Mouse (Mus musculus): ENCODE results near the gene Ttll5.

Gene Ttll5

DNA sequence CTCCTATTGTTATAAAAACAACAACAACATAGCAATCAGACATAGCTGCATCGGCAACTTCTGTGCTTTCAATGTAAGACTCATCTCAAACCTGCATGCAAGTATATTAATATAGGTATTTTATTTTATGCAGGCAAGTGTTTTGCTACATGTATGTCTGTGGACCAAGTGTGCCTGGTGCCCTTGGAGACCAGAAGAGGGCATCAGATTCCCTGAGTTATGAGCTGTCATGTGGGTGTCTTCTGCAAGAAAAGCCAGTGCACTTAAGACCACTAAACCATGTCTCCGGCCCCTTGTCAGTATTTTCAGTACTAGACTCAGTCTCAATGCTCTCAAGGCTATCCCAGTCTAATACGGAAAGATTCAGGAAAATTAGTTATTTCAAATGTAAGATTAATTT lies 106.3 kb downstream of the Ttll5 start:
- no peak for DNase-seq

GRCm38 (mm10) chr12:85933241-85933640 lies 108.8 kb downstream of the Ttll5 start:
- no peak for DNase-seq

- no peak for DNase-seq
Observed at GRCm38 (mm10) chr12:85937384-85937783, 112.9 kb downstream of the Ttll5 start.

DNA sequence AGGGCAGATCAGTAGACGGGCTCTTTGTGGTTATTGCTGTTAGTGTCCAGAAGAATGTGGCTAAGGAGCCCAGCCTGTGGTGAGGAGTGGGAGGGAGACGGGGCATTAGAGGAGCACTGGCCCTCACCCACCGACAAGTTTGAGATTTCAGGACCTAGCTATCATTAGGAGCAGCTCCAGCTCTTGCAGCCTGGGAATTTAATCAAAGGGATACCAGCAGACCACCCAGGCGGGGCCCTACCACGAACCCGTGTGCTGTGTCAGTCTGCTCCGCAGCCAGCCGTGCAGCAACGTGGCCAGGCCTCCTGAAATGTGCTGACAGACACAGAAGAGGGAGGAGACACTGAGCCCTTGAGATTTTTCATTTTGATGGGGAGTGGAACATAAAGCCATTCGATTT lies 119.0 kb downstream of the Ttll5 start:
- DNase-seq = peak; percentile 44

DNA sequence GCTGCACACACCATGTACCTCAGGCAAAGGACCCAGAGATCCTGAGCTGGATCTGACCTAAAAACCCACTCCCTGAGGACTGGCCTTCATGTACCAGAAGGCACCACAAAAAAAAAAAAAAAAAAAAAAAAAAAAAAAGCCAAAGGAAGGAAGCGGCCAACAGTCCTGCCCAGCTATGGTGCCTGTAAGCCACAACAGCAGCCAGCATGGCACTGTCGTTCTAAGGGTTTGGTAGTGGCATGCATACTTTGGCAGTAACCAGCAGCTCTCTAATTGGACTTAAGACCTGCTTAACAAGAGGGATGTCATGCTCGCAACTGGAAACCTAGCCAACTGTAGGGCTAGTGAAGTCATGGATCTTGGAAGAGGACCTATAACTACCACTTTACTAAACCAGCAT lies 120.0 kb downstream of the Ttll5 start:
- DNase-seq = no peak

DNA sequence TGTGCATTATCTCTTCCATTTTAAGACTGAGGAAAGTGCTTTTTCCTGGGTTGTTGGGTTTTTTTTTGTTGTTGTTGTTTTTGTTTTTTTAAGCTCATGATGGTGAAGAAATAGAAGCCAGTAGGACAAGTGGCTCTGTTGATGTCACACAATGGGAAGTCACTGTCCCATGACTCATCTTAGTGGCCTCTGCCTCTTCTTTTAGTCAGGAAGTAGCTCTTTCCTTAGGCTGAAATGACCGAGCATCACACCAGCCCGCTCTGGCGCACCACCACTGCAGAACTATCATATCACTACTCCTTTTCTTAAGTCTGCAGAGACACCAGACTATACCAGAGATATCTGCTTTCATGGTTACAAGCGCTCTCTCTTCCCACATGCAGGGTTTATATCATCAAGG lies 122.7 kb downstream of the Ttll5 start:
- no peak for DNase-seq

GRCm38 (mm10) chr12:85949667-85950066 lies 125.2 kb downstream of the Ttll5 start:
- no peak for DNase-seq

- DNase-seq = no peak
Observed at GRCm38 (mm10) chr12:85950371-85950770, 125.9 kb downstream of the Ttll5 start.

GRCm38 (mm10) chr12:85951036-85951435 lies 126.6 kb downstream of the Ttll5 start:
- no peak for DNase-seq

DNA sequence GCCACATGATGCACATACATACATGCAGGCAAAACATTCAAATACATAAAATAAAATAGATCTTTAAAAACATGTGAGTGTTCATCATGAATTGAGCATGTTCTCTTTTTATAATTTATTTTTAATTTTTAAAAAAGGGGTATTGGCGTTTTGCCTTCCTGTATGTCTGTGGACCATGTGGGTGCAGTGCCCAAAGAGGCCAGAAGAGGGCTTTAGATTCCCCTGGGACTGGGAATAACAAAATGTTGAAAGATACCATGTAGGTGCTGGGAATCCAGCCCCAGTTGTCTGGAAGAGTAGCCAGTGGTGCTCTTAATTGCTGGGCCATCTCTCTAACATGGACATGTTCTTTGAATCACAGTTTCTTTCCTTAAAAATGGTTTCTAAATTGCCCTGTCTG lies 127.4 kb downstream of the Ttll5 start:
- no peak for DNase-seq

- no peak for DNase-seq
Observed at GRCm38 (mm10) chr12:85952349-85952748, 127.9 kb downstream of the Ttll5 start.

DNA sequence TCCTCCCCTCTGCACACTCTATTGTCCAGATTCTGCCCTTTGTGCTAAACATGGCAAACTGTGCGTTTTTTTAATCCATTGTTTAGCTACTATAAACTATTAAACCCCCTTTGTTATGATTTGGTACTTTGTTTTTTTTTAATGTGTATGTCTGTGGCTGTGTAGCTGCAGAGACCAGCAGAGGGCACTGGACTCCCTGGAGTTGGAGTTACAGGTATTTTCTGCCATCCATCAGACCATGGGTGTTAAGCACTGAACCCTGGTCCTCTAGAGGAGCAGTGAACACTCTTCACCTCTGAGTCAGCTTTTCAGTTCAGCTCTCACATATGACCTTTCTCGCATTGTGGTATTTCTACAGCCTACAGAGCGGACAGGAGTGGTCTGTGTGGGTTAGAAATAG lies 129.7 kb downstream of the Ttll5 start:
- DNase-seq = no peak

DNA sequence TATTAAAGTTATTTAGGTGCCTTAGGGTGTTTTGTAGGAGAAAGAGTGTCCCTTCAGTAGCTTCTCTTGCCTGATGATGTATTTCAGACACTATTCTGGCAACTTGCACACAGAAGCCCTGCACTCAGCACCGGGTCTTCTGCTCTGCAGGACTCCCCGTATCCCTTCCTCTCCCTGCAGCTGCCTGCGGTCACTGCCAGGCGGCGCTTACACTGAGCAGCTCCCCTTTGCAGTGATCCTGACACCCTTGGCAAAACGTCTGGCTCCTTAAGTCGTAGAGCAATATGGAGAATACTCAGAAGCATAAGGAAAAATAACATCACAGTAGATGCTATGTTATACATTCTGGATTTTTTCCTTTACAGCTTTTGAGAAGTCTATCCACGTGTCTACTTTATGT lies 130.6 kb downstream of the Ttll5 start:
- no peak for DNase-seq

- DNase-seq = no peak
Observed at GRCm38 (mm10) chr12:85955690-85956089, 131.2 kb downstream of the Ttll5 start.

- no peak for DNase-seq
Observed at GRCm38 (mm10) chr12:85956251-85956650, 131.8 kb downstream of the Ttll5 start.

- no peak for DNase-seq
Observed at GRCm38 (mm10) chr12:85958460-85958859, 134.0 kb downstream of the Ttll5 start.

DNA sequence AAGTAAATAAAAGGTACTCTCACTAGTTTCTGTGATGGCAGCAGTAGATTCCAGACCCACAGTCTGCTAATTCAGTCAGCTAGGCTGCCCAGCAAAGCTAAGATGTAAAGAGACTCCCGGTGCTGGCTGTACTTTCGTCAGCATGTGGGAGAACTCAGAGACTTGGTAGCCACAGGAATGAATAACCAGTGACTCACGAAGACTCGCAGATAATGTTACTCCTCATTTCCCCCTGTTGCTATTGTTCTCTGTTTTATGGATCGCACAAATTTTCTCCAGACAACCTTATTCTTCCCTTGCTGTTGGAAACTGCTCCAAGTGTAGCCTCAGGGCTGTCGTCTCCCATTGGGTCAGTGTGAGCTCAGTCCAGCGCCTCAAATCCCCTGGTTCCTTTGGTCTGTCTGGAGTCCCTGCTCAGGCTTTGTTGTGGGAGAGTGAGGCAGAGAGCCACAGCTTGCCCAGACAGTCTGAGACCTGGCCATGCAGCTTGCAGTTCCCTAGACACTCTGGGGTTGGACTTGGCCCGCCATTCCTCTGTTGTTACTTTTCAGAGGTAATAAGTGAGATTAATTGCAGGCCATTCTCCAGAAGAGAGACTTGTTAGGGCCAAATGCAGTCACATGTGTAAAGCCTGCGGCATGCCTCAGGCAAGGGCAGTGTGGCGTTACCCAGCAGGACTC lies 135.5 kb downstream of the Ttll5 start:
- no peak for DNase-seq

DNA sequence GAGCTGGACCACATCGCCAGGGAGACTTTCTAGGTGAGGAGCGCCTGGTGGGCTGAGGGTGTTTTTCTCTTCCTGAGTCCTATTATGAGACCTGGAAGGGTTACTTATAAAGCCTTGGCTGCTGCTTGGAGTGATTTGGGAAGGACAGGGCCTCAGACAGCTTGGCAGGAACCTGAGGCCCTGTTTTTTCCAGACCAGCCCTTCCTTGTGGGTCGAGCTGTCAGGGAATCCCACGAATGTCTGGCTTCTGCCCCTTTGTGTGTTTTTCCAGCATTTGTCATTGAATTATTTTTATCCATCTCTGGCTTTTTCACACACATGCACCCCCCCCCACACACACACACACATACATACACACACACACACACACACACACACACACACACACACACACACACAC lies 136.2 kb downstream of the Ttll5 start:
- DNase-seq = no peak

GRCm38 (mm10) chr12:85963160-85963559 lies 138.7 kb downstream of the Ttll5 start:
- no peak for DNase-seq

- no peak for DNase-seq
Observed at GRCm38 (mm10) chr12:85963699-85964098, 139.2 kb downstream of the Ttll5 start.

DNA sequence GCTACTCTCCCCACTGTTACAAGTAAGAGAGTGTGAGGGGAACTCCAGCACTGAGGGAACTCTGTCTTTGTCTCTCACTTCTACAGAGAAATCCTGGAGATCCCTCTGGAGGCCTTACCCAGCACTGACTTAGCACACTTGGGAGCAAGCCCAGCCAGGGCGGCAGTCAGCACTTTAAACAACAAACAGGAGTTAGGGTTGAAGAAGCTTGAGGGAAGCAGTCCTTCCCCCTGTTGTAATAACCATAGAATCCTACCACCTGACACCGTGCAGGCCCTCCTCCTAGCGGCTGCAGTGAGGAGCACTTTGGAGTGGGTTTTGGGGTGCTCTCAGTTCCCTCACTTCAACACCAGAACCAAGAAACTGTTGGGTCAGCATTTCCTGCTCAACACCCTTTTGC lies 140.0 kb downstream of the Ttll5 start:
- DNase-seq = no peak

GRCm38 (mm10) chr12:85967812-85968211 lies 143.4 kb downstream of the Ttll5 start:
- no peak for DNase-seq

- DNase-seq = peak; percentile 25
Observed at GRCm38 (mm10) chr12:85968409-85968808, 143.9 kb downstream of the Ttll5 start.

DNA sequence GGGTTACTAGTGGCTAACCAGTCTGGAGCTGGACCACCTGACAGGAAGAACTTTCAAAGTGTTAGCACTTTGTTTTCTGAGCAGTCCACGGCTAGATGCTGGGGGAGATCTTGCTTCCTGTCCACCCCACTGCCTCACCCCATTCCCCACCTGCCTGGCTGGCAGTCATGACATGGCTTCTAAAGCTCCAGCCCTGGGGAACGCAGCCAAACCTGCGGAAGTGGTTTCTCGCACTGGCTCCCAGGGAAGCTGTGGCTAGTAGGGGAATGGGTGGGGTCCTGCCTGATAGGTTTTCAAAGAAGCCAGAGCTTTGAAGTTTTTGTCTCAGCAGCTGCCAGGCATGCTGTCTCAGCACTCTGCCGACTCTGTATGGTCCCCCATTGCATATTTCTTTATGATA lies 145.1 kb downstream of the Ttll5 start:
- DNase-seq = no peak

- no peak for DNase-seq
Observed at GRCm38 (mm10) chr12:85970191-85970590, 145.7 kb downstream of the Ttll5 start.

DNA sequence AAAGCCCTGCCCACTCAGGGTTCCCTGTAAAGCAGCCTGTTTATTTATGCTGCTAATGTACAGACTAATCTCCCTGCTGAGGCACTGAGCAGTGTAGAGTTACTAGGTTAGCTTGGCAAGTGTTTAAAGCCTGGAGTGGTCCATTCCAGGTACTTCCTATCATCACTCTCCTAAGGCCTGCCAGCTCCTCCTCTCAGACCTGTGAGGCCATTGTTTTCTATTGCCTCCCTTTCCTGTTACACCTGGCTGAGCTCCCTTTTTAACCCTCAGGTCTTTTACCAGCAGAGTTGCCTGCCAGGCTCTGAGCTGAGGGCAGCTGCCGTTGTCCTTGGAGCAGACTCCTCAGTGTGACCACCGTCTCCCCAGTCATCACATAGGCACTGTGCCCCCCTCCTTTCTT lies 146.3 kb downstream of the Ttll5 start:
- DNase-seq = no peak
